Mouse (Mus musculus) CH12.LX (cell line): ENCODE data around the gene Tigar. TPM values are rescaled to one million over a fixed set of nuclear protein-coding genes. Genes with fewer than 3 reads are reported as not detected.

Experiments used
- DNase-seq: peaks from one replicate; pipeline ENCODE4 v3.0.0-alpha.2; 2013; ENCODE audit errors: extremely low read depth
- H3K27ac ChIP-seq: 2 replicates; pipeline ENCODE4 v1.5.1; 2012; ENCODE audit warnings: low read depth, mild to moderate bottlenecking, control low read depth, moderate library complexity; ENCODE audit not compliant: insufficient read depth
- H3K27me3 ChIP-seq: replicated peaks from 2 replicates; pipeline ENCODE3; 2012; ENCODE audit warnings: inconsistent platforms
- H3K36me3 ChIP-seq, 2 experiments: replicated peaks in 1 of 2; 2 replicates each; pipeline versions ENCODE3 to v1.6.1; 2012; ENCODE audit warnings: inconsistent platforms in 1 of 2, low read length in 1 of 2, mild to moderate bottlenecking in 1 of 2, mixed read lengths in 1 of 2, moderate library complexity in 1 of 2; ENCODE audit not compliant: control insufficient read depth in 1 of 2, insufficient read depth in 1 of 2
- H3K4me1 ChIP-seq, 2 experiments: 2 replicates each; pipeline ENCODE4 v1.6.1; 2012; ENCODE audit warnings: inconsistent platforms in 1 of 2, moderate library complexity in 1 of 2; ENCODE audit not compliant: insufficient read depth in 2 of 2, control insufficient read depth in 1 of 2
- H3K4me2 ChIP-seq: 2 replicates; pipeline ENCODE4 v1.6.1; 2012; ENCODE audit warnings: low read depth, mild to moderate bottlenecking, control low read depth; ENCODE audit not compliant: poor library complexity, insufficient read depth, severe bottlenecking
- H3K4me3 ChIP-seq, 3 experiments: fragments of 150-350 bp in 1 of 3; sonication (generic) in 1 of 3; replicated peaks in 1 of 3; 2 replicates each; pipeline versions ENCODE3 to v1.5.1; 2011 to 2012; ENCODE audit warnings: low read depth in 2 of 3, low read length in 2 of 3, mild to moderate bottlenecking in 2 of 3, moderate library complexity in 2 of 3, control low read depth in 1 of 3, improper control_type of control experiment in 1 of 3, inconsistent platforms in 1 of 3, mixed read lengths in 1 of 3; ENCODE audit not compliant: poor library complexity in 1 of 3
- H3K79me2 ChIP-seq: replicated peaks from 2 replicates; pipeline ENCODE4 v1.6.1; 2012; ENCODE audit warnings: mild to moderate bottlenecking, moderate library complexity; ENCODE audit not compliant: control insufficient read depth, poor library complexity, insufficient read depth, severe bottlenecking; ENCODE audit errors: extremely low read depth
- H3K9ac ChIP-seq: 2 replicates; pipeline ENCODE4 v1.6.1; 2012; ENCODE audit warnings: low read depth, mild to moderate bottlenecking, control low read depth, moderate library complexity; ENCODE audit not compliant: insufficient read depth
- H3K9me3 ChIP-seq: replicated peaks from 2 replicates; pipeline ENCODE3; 2012; ENCODE audit warnings: low read length, inconsistent platforms, mixed read lengths
- CHD2 ChIP-seq: IDR thresholded peaks from 2 replicates; pipeline ENCODE4 v1.6.1; 2011; ENCODE audit warnings: low read length, improper control_type of control experiment
- CTCF ChIP-seq, 2 experiments: IDR thresholded peaks in 1 of 2; conservative IDR thresholded peaks in 1 of 2; 2 replicates each; pipeline ENCODE4 v1.5.1; 2011 to 2012; ENCODE audit warnings: low read depth in 2 of 2, low read length in 2 of 2, improper control_type of control experiment in 1 of 2, inconsistent platforms in 1 of 2, mild to moderate bottlenecking in 1 of 2, moderate library complexity in 1 of 2
- EP300 ChIP-seq: IDR thresholded peaks from 2 replicates; pipeline ENCODE4 v1.6.1; 2011; ENCODE audit warnings: low read length, improper control_type of control experiment
- ETS1 ChIP-seq: conservative IDR thresholded peaks from 2 replicates; pipeline ENCODE4 v1.6.1; 2012; ENCODE audit warnings: low read depth, mild to moderate bottlenecking, inconsistent platforms, low read length, improper control_type of control experiment, moderate library complexity
- JUN ChIP-seq: IDR thresholded peaks from 2 replicates; pipeline ENCODE4 v1.6.1; 2011; ENCODE audit warnings: low read depth, mild to moderate bottlenecking, low read length, improper control_type of control experiment, moderate library complexity; ENCODE audit not compliant: insufficient read depth
- JUND ChIP-seq: conservative IDR thresholded peaks from 2 replicates; pipeline ENCODE4 v1.6.1; 2011; ENCODE audit warnings: low read depth, low read length, improper control_type of control experiment
- KAT2A ChIP-seq: IDR thresholded peaks from 2 replicates; pipeline ENCODE4 v1.6.1; 2012; ENCODE audit warnings: low read length, improper control_type of control experiment, inconsistent platforms; ENCODE audit not compliant: insufficient replicate concordance
- MAX ChIP-seq: IDR thresholded peaks from 2 replicates; pipeline ENCODE4 v1.6.1; 2011; ENCODE audit warnings: low read length, improper control_type of control experiment
- MXI1 ChIP-seq: IDR thresholded peaks from 2 replicates; pipeline ENCODE4 v1.6.1; 2011; ENCODE audit warnings: mild to moderate bottlenecking, low read depth, low read length, improper control_type of control experiment
- NELFE ChIP-seq: IDR thresholded peaks from 2 replicates; pipeline ENCODE4 v1.6.1; 2011; ENCODE audit warnings: low read depth, low read length, improper control_type of control experiment
- NRF1 ChIP-seq: IDR thresholded peaks from 2 replicates; pipeline ENCODE4 v1.6.1; 2014; ENCODE audit warnings: low read depth, mild to moderate bottlenecking, inconsistent platforms, low read length, improper control_type of control experiment, moderate library complexity
- RAD21 ChIP-seq: IDR thresholded peaks from 2 replicates; pipeline ENCODE4 v1.6.1; 2011; ENCODE audit warnings: low read depth, mild to moderate bottlenecking, low read length, improper control_type of control experiment, moderate library complexity
- SMC3 ChIP-seq: IDR thresholded peaks from 2 replicates; pipeline ENCODE4 v1.6.1; 2011; ENCODE audit warnings: low read depth, low read length, improper control_type of control experiment
- TCF12 ChIP-seq: IDR thresholded peaks from 2 replicates; pipeline ENCODE4 v1.6.1; 2014; ENCODE audit warnings: low read depth, mild to moderate bottlenecking, inconsistent platforms, low read length, improper control_type of control experiment
- UBTF ChIP-seq: IDR thresholded peaks from 2 replicates; pipeline ENCODE4 v1.6.1; 2012; ENCODE audit warnings: low read depth, mild to moderate bottlenecking, inconsistent platforms, low read length, improper control_type of control experiment, moderate library complexity
- ZKSCAN1 ChIP-seq: IDR thresholded peaks from 2 replicates; pipeline ENCODE4 v1.6.1; 2012; ENCODE audit warnings: low read depth, inconsistent platforms, low read length, improper control_type of control experiment, borderline replicate concordance
- dilution Hi-C: fragments of 300-500 bp; cut with MboI; formaldehyde crosslinking; loops from 2 replicates; pipeline ENCODE4 v1.14.3; 2020; ENCODE audit warnings: low sequenced_read_pairs; ENCODE audit not compliant: extremely low pct_unique_long_range_greater_than_20kb, extremely low pct_ligation_motif_present
- in situ Hi-C: fragments of 300-500 bp; cut with MboI; formaldehyde crosslinking; loops from 3 replicates; pipeline ENCODE4 v1.14.3; 2019; ENCODE audit warnings: low sequenced_read_pairs, low pct_ligation_motif_present, low pct_unique_long_range_greater_than_20kb, mixed read lengths
- polyA plus RNA-seq: library from polyadenylated mRNA; unstranded; fragments of >175 nt; gene quantifications from 2 replicates; pipeline ENCODE4 v1.2.1, GENCODE M21; 2012; ENCODE audit warnings: low read depth; ENCODE audit not compliant: insufficient read length
- total RNA-seq, 2 experiments: library from RNA; depleted of rRNA; stranded (reverse); fragments of 300-350 nt in 1 of 2; fragments of >200 nt in 1 of 2; gene quantifications; 2 replicates each; pipeline ENCODE4 v1.2.3; 2012 to 2014

Gene Tigar
- total and polyA plus RNA-seq, 3 experiments, result 8.9 to 20.8 (median 11.5) TPM

DNA sequence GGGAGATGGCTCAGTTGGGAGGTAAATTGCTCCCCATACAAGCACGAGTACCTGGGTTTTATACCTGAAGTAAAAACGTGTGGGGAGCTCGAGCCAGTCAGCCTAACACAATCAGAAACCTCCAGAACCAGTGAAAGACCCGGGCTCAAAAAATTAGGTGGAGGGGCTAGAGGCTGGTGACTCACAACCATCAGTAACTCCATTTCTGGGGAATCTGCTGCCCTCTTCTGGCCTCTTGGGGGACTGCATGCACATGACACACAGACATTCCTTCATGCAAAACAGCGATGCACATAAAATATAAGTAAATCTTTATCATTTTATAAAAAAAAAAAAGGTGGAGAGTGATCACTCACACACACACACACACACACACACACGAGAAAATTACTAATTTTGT, 4.2 kb downstream of the Tigar start:
- Histone ChIP-seq H3K27ac (no peak overlapping the region), H3K9me3 (no peaks in the 10 kb centered on the region), H3K79me2 (peaks cover 15% of the 10 kb centered on the region), H3K4me1 (peaks cover 0 to 31% of the 10 kb centered on the region in 2 experiments; a peak in 2 of 4 replicates), H3K27me3 (peaks cover under 1% of the 10 kb centered on the region), H3K4me2 (no peak overlapping the region), H3K4me3 (no peak overlapping the region), H3K36me3 (peaks cover 25 to 46% of the 10 kb centered on the region in 2 experiments), H3K9ac (no peak overlapping the region)
- dilution Hi-C loops (no loop called here), in situ Hi-C loops (loop anchor here (10.0 to 25.0 kb wide), 2 partner anchors 140 to 318 kb away; no protein-coding TSS in a partner anchor)
- no peak for TF ChIP-seq UBTF
- TF ChIP-seq RAD21, result peak; percentile 46
- no peak for TF ChIP-seq NRF1
- TF ChIP-seq MAX, result no peak
- TF ChIP-seq SMC3, result peak; percentile 36
- TF ChIP-seq KAT2A, result no peak
- TF ChIP-seq EP300, result no peak
- TF ChIP-seq NELFE, result no peak
- no peak for TF ChIP-seq ETS1
- no peak for TF ChIP-seq JUN
- no peak for TF ChIP-seq MXI1
- no peak for TF ChIP-seq ZKSCAN1
- TF ChIP-seq CTCF (conservative IDR thresholded peaks at IDR 0.05 in 1 of 2, IDR thresholded peaks at IDR 0.05 in 1 of 2; ENCODE audit: low read depth in 2 of 2, low read length in 2 of 2), result peak; percentile 36 to 60; a peak in 3 of 4 replicates
- peak; percentile 49 for DNase-seq

DNA sequence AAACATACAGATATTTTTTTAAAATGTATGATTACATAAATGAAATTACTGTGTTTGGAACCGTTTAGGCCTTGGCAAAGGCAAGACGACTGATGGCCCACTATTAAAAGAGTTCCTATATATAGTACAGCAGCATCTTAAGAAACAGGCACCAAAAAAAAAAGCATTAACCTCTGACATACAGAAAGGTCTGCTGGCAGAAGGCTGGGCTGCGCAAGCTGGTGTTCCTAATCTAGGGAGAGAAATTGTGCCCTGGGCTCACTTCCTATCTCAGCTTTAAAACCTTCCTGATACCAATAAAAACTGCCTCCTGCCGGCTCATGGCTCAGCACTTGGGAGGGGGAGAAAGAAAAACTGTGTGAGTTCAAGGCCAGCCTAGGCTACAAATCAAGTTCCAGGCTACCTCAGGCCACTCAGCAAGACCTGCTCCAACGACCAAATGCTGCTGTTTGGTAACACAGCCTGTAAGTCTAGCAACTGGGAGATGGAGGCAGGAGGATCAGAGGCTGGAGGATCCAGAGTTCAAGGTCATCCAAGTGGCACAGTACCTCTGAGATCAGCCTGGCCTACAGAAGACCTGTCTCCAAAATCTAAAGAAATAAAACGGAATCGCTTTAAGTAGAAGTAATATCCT, 4.8 kb downstream of the Tigar start:
- H3K9ac ChIP-seq, result no peak overlapping the region
- H3K27ac ChIP-seq, result no peak overlapping the region
- in situ Hi-C loops, result loop anchor here (10.0 to 25.0 kb wide), 2 partner anchors 140 to 317 kb away; no protein-coding TSS in a partner anchor

More for the DNA sequence above, 4.8 kb downstream of the Tigar start:
- Histone ChIP-seq H3K9me3 (no peaks in the 10 kb centered on the region), H3K4me1 (peaks cover 0 to 26% of the 10 kb centered on the region in 2 experiments; a peak in 2 of 4 replicates), H3K4me2 (no peak overlapping the region), H3K4me3 (no peak overlapping the region), H3K79me2 (peaks cover 15% of the 10 kb centered on the region), H3K36me3 (peaks cover 25 to 46% of the 10 kb centered on the region in 2 experiments), H3K27me3 (no peaks in the 10 kb centered on the region)
- DNase-seq, result no peak
- dilution Hi-C loops, result no loop called here
- TF ChIP-seq CHD2 (no peak), JUND (no peak), JUN (no peak), KAT2A (no peak), TCF12 (no peak)
- TF ChIP-seq, all 38 proteins: peak for 0
